In genomic region chr11:118400566-118400936, GRCm38 (mm10) we compare ENCODE assay signal across 10 mouse cellular contexts. TPM values are rescaled to one million over a fixed set of nuclear protein-coding genes. Genes with fewer than 3 reads are reported as not detected.
DNase-seq lines count a peak whose midpoint lies in the region; ATAC-seq and TF ChIP-seq lines count a peak whose summit lies in the region.
"Had no signal": no experiment of that assay in that cellular context is flagged by ENCODE, and none has a peak within 500 bp of the region (broad histone marks: within the 10 kb centered on the region; RNA-seq: fewer than 3 reads in every experiment).

No protein-coding gene starts in this region.

- peaks cover 6% of the 10 kb centered on the region for H3K36me3 ChIP-seq in hindbrain, embryonic 10.5 days
- H3K36me3 ChIP-seq in hindbrain, embryonic 12.5 days = 0 out of 2 replicates have a peak, but pooled peaks cover 2% of the 10 kb centered on the region
- no peaks in the 10 kb centered on the region for H3K36me3 ChIP-seq in heart, embryonic 11.5 days (ENCODE audit: control insufficient read depth, insufficient read depth, low read length)
- H3K36me3 ChIP-seq in limb, embryonic 15.5 days = peaks cover 3% of the 10 kb centered on the region
- H3K36me3 ChIP-seq in neural tube, embryonic 14.5 days (ENCODE audit: control insufficient read depth, insufficient read depth, low read length) = no peaks in the 10 kb centered on the region

- 50% methylated on average over 6 of the region's 6 CpGs for WGBS in hindbrain, embryonic 10.5 days
- WGBS in hindbrain, embryonic 12.5 days = 50% methylated on average over 6 of the region's 6 CpGs
- WGBS in heart, embryonic 11.5 days (ENCODE audit: insufficient replicate concordance) = 9% methylated on average over 6 of the region's 6 CpGs
- WGBS in limb, embryonic 15.5 days = 17% methylated on average over 6 of the region's 6 CpGs
- 20% methylated on average over 6 of the region's 6 CpGs for WGBS in neural tube, embryonic 14.5 days

- H3K9ac ChIP-seq in hindbrain, embryonic 12.5 days = no peak overlapping the region
- no peak overlapping the region for H3K9ac ChIP-seq in heart, embryonic 11.5 days (ENCODE audit: low read depth, low read length)
- H3K9ac ChIP-seq in limb, embryonic 15.5 days = no peak overlapping the region
- H3K9ac ChIP-seq in neural tube, embryonic 14.5 days (replicated peaks; ENCODE audit: low read depth, low read length) = 0 out of 2 replicates have a peak overlapping the region, but pooled peaks have one; percentile 28

- DNase-seq in hindbrain, embryonic 10.5 days (ENCODE audit: low spot score) = no peak
- DNase-seq in adrenal gland, postnatal 14 days = no peak
- DNase-seq in retina, embryonic 14.5 days (ENCODE audit: low spot score) = no peak

- no peak for TF ChIP-seq CTCF in bone marrow macrophage, adult 2 months (IDR thresholded peaks at IDR 0.05; ENCODE audit: low read depth, low read length)

- no peak overlapping the region for H3K4me2 ChIP-seq in hindbrain, embryonic 12.5 days (replicated peaks)
- H3K4me2 ChIP-seq in heart, embryonic 11.5 days = no peak overlapping the region
- H3K4me2 ChIP-seq in limb, embryonic 15.5 days = 0 out of 2 replicates have a peak overlapping the region, but pooled peaks have one; percentile 6
- no peak overlapping the region for H3K4me2 ChIP-seq in neural tube, embryonic 14.5 days (ENCODE audit: low read depth, low read length)

- H3K27me3 ChIP-seq in hindbrain, embryonic 10.5 days (ENCODE audit: insufficient read depth, poor library complexity, severe bottlenecking) = no peaks in the 10 kb centered on the region
- H3K27me3 ChIP-seq in hindbrain, embryonic 12.5 days = no peaks in the 10 kb centered on the region
- no peaks in the 10 kb centered on the region for H3K27me3 ChIP-seq in heart, embryonic 11.5 days (ENCODE audit: control insufficient read depth, insufficient read depth, low read length)
- H3K27me3 ChIP-seq in limb, embryonic 15.5 days = no peaks in the 10 kb centered on the region
- H3K27me3 ChIP-seq in neural tube, embryonic 14.5 days (ENCODE audit: control insufficient read depth, insufficient read depth, low read length) = no peaks in the 10 kb centered on the region

- no peak for ATAC-seq in hindbrain, embryonic 12.5 days (ENCODE audit: low FRiP score)
- ATAC-seq in heart, embryonic 11.5 days (replicated peaks; ENCODE audit: insufficient number of reproducible peaks, low FRiP score, low TSS enrichment) = 0 out of 2 replicates have a peak, but pooled peaks have one; percentile 5
- peak; percentile 25; the same call in 1 of the 2 replicates for ATAC-seq in limb, embryonic 15.5 days (ENCODE audit: insufficient number of reproducible peaks, low FRiP score, low TSS enrichment, low read depth)
- ATAC-seq in neural tube, embryonic 14.5 days (ENCODE audit: low read depth) = no peak

- TF ChIP-seq POLR2A in bone marrow macrophage, adult 2 months (IDR thresholded peaks at IDR 0.05; ENCODE audit: borderline replicate concordance, low read depth, low read length) = no peak

- no peaks in the 10 kb centered on the region for H3K9me3 ChIP-seq in hindbrain, embryonic 10.5 days
- no peaks in the 10 kb centered on the region for H3K9me3 ChIP-seq in hindbrain, embryonic 12.5 days (replicated peaks)
- H3K9me3 ChIP-seq in heart, embryonic 11.5 days (replicated peaks; ENCODE audit: control insufficient read depth, low read length) = no peaks in the 10 kb centered on the region
- no peaks in the 10 kb centered on the region; the same call in 1 of the 2 replicates for H3K9me3 ChIP-seq in limb, embryonic 15.5 days
- H3K9me3 ChIP-seq in neural tube, embryonic 14.5 days (ENCODE audit: control insufficient read depth, low read length) = no peaks in the 10 kb centered on the region

- H3K4me3 ChIP-seq in hindbrain, embryonic 10.5 days = no peak overlapping the region
- no peak overlapping the region for H3K4me3 ChIP-seq in hindbrain, embryonic 12.5 days
- H3K4me3 ChIP-seq in bone marrow macrophage, adult 2 months (ENCODE audit: insufficient read depth, low read length) = peak overlapping the region; percentile 80
- no peak overlapping the region for H3K4me3 ChIP-seq in heart, embryonic 11.5 days (ENCODE audit: low read depth, low read length)
- no peak overlapping the region for H3K4me3 ChIP-seq in limb, embryonic 15.5 days
- no peak overlapping the region for H3K4me3 ChIP-seq in neural tube, embryonic 14.5 days (ENCODE audit: low read depth, low read length)

- H3K27ac ChIP-seq in hindbrain, embryonic 10.5 days = peak overlapping the region; percentile 24; the same call in 1 of the 2 replicates
- H3K27ac ChIP-seq in hindbrain, embryonic 12.5 days = no peak overlapping the region
- peak overlapping the region; percentile 87 for H3K27ac ChIP-seq in bone marrow macrophage, adult 2 months (ENCODE audit: insufficient read depth, low read depth, low read length)
- H3K27ac ChIP-seq in heart, embryonic 11.5 days (ENCODE audit: low read depth, low read length) = peak overlapping the region; percentile 51
- peak overlapping the region; percentile 81 for H3K27ac ChIP-seq in limb, embryonic 15.5 days
- H3K27ac ChIP-seq in neural tube, embryonic 14.5 days (ENCODE audit: low read depth, low read length) = no peak overlapping the region

- peaks cover 29% of the 10 kb centered on the region for H3K4me1 ChIP-seq in hindbrain, embryonic 10.5 days (replicated peaks)
- H3K4me1 ChIP-seq in hindbrain, embryonic 12.5 days = no peaks in the 10 kb centered on the region; the same call in 1 of the 2 replicates
- H3K4me1 ChIP-seq in bone marrow macrophage, adult 2 months (ENCODE audit: control insufficient read depth, insufficient read depth, low read length) = peaks cover 38% of the 10 kb centered on the region
- peaks cover 32% of the 10 kb centered on the region for H3K4me1 ChIP-seq in heart, embryonic 11.5 days (ENCODE audit: control insufficient read depth, insufficient read depth, low read length)
- H3K4me1 ChIP-seq in limb, embryonic 15.5 days = peaks cover 28% of the 10 kb centered on the region
- H3K4me1 ChIP-seq in neural tube, embryonic 14.5 days (ENCODE audit: control insufficient read depth, insufficient read depth, low read length) = no peaks in the 10 kb centered on the region

RNA-seq across cellular contexts. Expression of gene Lgals3bp, which starts 1.3 kb away (rescaled TPM):
- 1.8 and 2.0 TPM in 2 replicates for polyA plus RNA-seq in hindbrain, embryonic 10.5 days (2016; fragmentation: Nextera tagmentation; extraction: Ambion mirVana)
- 2.3 and 3.3 TPM in 2 replicates for polyA plus RNA-seq in hindbrain, embryonic 12.5 days (2016; fragmentation: Nextera tagmentation; extraction: Ambion mirVana)
- 786 and 891 TPM in 2 replicates for polyA plus RNA-seq in bone marrow macrophage, adult 2 months (2012; ENCODE audit: insufficient read depth, insufficient read length, missing spikeins)
- 3.1 and 3.8 TPM in 2 replicates for polyA plus RNA-seq in heart, embryonic 11.5 days (2014; fragmentation: Nextera tagmentation; extraction: Ambion mirVana)
- 8.0 and 11.5 TPM in 2 replicates for polyA plus RNA-seq in limb, embryonic 15.5 days (2015; fragmentation: Nextera tagmentation; extraction: Ambion mirVana)
- polyA plus RNA-seq in neural tube, embryonic 14.5 days (2014; fragmentation: Nextera tagmentation; extraction: Ambion mirVana) = 1.9 and 4.0 TPM in 2 replicates
- 51.1 and 59.7 TPM in 2 replicates for total RNA-seq in adrenal gland, postnatal 14 days (2021)

RNA-seq across cellular contexts. Expression of gene Cant1, which starts 18.3 kb away (rescaled TPM):
- 23.7 and 31.1 TPM in 2 replicates for polyA plus RNA-seq in hindbrain, embryonic 10.5 days (2016; fragmentation: Nextera tagmentation; extraction: Ambion mirVana)
- 28.4 and 31.3 TPM in 2 replicates for polyA plus RNA-seq in hindbrain, embryonic 12.5 days (2016; fragmentation: Nextera tagmentation; extraction: Ambion mirVana)
- polyA plus RNA-seq in bone marrow macrophage, adult 2 months (2012; ENCODE audit: insufficient read depth, insufficient read length, missing spikeins) = 31.9 and 36.2 TPM in 2 replicates
- polyA plus RNA-seq in heart, embryonic 11.5 days (2014; fragmentation: Nextera tagmentation; extraction: Ambion mirVana) = 16.0 and 17.1 TPM in 2 replicates
- polyA plus RNA-seq in limb, embryonic 15.5 days (2015; fragmentation: Nextera tagmentation; extraction: Ambion mirVana) = 29.3 and 30.6 TPM in 2 replicates
- 21.2 and 27.0 TPM in 2 replicates for polyA plus RNA-seq in neural tube, embryonic 14.5 days (2014; fragmentation: Nextera tagmentation; extraction: Ambion mirVana)
- 25.3 and 28.4 TPM in 2 replicates for total RNA-seq in adrenal gland, postnatal 14 days (2021)

RNA-seq across cellular contexts. Expression of gene C1qtnf1, which starts 27.5 kb away (rescaled TPM):
- 1.8 and 2.0 TPM in 2 replicates for polyA plus RNA-seq in hindbrain, embryonic 10.5 days (2016; fragmentation: Nextera tagmentation; extraction: Ambion mirVana)
- polyA plus RNA-seq in hindbrain, embryonic 12.5 days (2016; fragmentation: Nextera tagmentation; extraction: Ambion mirVana) = 3.0 and 4.4 TPM in 2 replicates
- polyA plus RNA-seq in bone marrow macrophage, adult 2 months (2012; ENCODE audit: insufficient read depth, insufficient read length, missing spikeins) = not detected in 2 replicates
- polyA plus RNA-seq in heart, embryonic 11.5 days (2014; fragmentation: Nextera tagmentation; extraction: Ambion mirVana) = 2.7 and 4.2 TPM in 2 replicates
- polyA plus RNA-seq in limb, embryonic 15.5 days (2015; fragmentation: Nextera tagmentation; extraction: Ambion mirVana) = 12.1 and 14.8 TPM in 2 replicates
- 3.3 and 6.2 TPM in 2 replicates for polyA plus RNA-seq in neural tube, embryonic 14.5 days (2014; fragmentation: Nextera tagmentation; extraction: Ambion mirVana)
- 23.7 and 29.2 TPM in 2 replicates for total RNA-seq in adrenal gland, postnatal 14 days (2021)
- total RNA-seq: neutrophil, adult 5-6 weeks had no signal
- polyA plus RNA-seq: erythroblast, embryonic 14.5 days had no signal

RNA-seq across cellular contexts. Expression of gene Timp2, which starts 45.0 kb away (rescaled TPM):
- 28.6 and 36.3 TPM in 2 replicates for polyA plus RNA-seq in hindbrain, embryonic 10.5 days (2016; fragmentation: Nextera tagmentation; extraction: Ambion mirVana)
- 66.2 and 68.3 TPM in 2 replicates for polyA plus RNA-seq in hindbrain, embryonic 12.5 days (2016; fragmentation: Nextera tagmentation; extraction: Ambion mirVana)
- 244 and 247 TPM in 2 replicates for polyA plus RNA-seq in bone marrow macrophage, adult 2 months (2012; ENCODE audit: insufficient read depth, insufficient read length, missing spikeins)
- 46.0 and 50.8 TPM in 2 replicates for polyA plus RNA-seq in heart, embryonic 11.5 days (2014; fragmentation: Nextera tagmentation; extraction: Ambion mirVana)
- polyA plus RNA-seq in limb, embryonic 15.5 days (2015; fragmentation: Nextera tagmentation; extraction: Ambion mirVana) = 140 and 168 TPM in 2 replicates
- 91.4 and 94.6 TPM in 2 replicates for polyA plus RNA-seq in neural tube, embryonic 14.5 days (2014; fragmentation: Nextera tagmentation; extraction: Ambion mirVana)
- 78.9 and 94.3 TPM in 2 replicates for total RNA-seq in adrenal gland, postnatal 14 days (2021)

RNA-seq across cellular contexts. Expression of gene Cep295nl, which starts 58.3 kb away (rescaled TPM):
- 0.19 and 0.21 TPM in 2 replicates for polyA plus RNA-seq in hindbrain, embryonic 10.5 days (2016; fragmentation: Nextera tagmentation; extraction: Ambion mirVana)
- 0.43 and 0.48 TPM in 2 replicates for polyA plus RNA-seq in hindbrain, embryonic 12.5 days (2016; fragmentation: Nextera tagmentation; extraction: Ambion mirVana)
- 1.5 and 2.3 TPM in 2 replicates for polyA plus RNA-seq in bone marrow macrophage, adult 2 months (2012; ENCODE audit: insufficient read depth, insufficient read length, missing spikeins)
- 0.18 and 0.31 TPM in 2 replicates for polyA plus RNA-seq in heart, embryonic 11.5 days (2014; fragmentation: Nextera tagmentation; extraction: Ambion mirVana)
- polyA plus RNA-seq in limb, embryonic 15.5 days (2015; fragmentation: Nextera tagmentation; extraction: Ambion mirVana) = 1.2 and 1.5 TPM in 2 replicates
- 0.31 TPM in 1 of 2 replicates, not detected in the other for polyA plus RNA-seq in neural tube, embryonic 14.5 days (2014; fragmentation: Nextera tagmentation; extraction: Ambion mirVana)
- total RNA-seq in adrenal gland, postnatal 14 days (2021) = 0.67 and 1.7 TPM in 2 replicates
- polyA plus RNA-seq: erythroblast, embryonic 14.5 days had no signal

Comparison
In these comparisons a context has a peak if more than half of its experiments do, and no peak if none do; other contexts are left out.
1. H3K27ac ChIP-seq: peak in hindbrain, embryonic 10.5 days (single experiment), bone marrow macrophage, adult 2 months (single experiment), heart, embryonic 11.5 days (single experiment) and limb, embryonic 15.5 days (single experiment); none in hindbrain, embryonic 12.5 days (single experiment) and neural tube, embryonic 14.5 days (single experiment).
2. ATAC-seq: peak in heart, embryonic 11.5 days (single experiment) and limb, embryonic 15.5 days (single experiment); none in hindbrain, embryonic 12.5 days (single experiment) and neural tube, embryonic 14.5 days (single experiment).
3. RNA of gene Lgals3bp, which starts 1.3 kb away (polyA plus RNA-seq): 786 to 891 TPM in bone marrow macrophage, adult 2 months; 8.0 to 11.5 TPM in limb, embryonic 15.5 days, 3.1 to 3.8 TPM in heart, embryonic 11.5 days, 2.3 to 3.3 TPM in hindbrain, embryonic 12.5 days, 1.8 to 2.0 TPM in hindbrain, embryonic 10.5 days and 1.9 to 4.0 TPM in neural tube, embryonic 14.5 days; every median in the first group is over 10 times any median in the second.